Mouse (Mus musculus): ENCODE measurements at regions not wholly inside any gene's neighbourhood (a gene's known extent, or its start where the extent isn't known, plus 50 kb on each side); places are given as distances from the start of the nearest gene placed in this dataset.
A peak's percentile ranks its signal among the peaks of the same experiment; 100 is the strongest.

DNA sequence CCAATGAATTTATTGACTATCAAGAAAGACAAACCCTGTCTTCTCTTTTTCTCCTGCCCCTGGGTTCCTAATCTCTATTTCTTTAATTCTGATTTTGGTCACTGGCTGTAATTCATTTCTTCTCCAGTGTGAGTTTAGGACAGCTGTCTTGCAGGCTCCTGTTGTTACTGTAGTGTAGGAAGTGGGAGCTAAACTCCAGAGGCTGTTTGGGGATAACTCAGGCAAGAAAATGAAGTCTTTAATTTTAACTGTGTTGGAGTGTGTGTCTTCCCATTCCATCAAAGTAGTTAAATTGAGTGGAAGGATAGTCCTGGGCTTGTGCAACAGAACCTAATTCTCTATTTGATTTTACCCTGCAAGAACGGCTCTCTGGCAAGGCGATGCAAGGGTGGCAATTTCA is 381.0 kb downstream of the Igsf11 start:
- DNase-seq: no peak
- intact Hi-C loops (cut with DNase I): loop anchor here (2.0 kb wide), 1 partner anchor 17 kb away; no protein-coding TSS in a partner anchor

DNA sequence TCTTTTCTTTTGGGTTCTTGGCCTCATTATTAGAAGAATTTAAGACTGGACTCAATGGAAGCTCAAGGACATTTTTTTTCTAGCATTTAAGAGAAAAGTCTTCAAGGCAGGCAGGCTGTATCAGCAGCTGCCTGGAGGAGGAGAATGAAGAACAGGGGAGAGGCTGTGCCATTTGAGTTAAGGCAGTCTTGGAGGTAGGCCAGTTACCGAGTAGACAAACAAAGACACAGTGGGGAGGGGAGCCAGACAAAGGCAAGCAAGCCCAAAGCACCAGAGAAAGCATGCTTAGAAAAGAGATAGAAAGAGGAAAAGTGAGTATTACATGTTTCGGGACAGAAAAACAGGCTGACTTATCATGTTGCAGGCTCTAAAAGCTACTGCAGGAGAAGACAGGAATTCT is 392.0 kb downstream of the Igsf11 start:
- intact Hi-C loops (cut with DNase I): no loop called here
- DNase-seq: no peak

DNA sequence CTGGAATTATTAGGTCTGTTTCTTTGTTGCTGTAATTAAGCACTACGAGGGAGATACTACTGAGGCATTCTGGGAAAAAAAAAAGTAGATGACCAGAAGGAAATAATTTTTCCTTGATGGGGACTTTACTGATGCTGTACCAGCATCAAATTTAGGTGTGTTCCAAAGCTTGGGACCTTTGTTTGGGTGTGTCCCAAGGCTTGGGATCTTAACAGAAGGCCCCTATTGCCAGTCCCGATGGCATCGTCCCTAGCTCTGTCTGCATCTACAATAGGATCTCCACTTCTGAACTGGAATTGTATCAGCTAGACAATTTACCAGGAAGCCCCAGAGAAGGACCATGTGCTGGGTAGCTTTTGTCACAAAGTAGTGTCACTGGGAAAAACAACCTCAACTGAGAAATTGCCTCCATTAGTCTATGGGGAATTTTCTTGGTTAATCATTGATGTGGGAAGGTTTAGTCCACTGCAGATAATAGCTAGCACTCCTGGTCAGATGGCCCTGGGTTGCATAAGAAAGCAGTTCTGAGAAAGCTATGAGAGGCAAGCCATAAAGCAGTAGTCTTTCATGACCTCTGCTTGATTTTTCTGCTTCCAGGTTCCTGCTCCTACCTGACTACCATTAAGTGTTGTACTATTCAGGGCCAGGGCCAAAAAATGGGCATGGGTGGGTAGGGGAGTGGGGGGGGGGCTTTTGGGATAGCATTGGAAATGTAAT is 392.7 kb downstream of the Igsf11 start:
- no peak for DNase-seq
- intact Hi-C loops (cut with DNase I): no loop called here

DNA sequence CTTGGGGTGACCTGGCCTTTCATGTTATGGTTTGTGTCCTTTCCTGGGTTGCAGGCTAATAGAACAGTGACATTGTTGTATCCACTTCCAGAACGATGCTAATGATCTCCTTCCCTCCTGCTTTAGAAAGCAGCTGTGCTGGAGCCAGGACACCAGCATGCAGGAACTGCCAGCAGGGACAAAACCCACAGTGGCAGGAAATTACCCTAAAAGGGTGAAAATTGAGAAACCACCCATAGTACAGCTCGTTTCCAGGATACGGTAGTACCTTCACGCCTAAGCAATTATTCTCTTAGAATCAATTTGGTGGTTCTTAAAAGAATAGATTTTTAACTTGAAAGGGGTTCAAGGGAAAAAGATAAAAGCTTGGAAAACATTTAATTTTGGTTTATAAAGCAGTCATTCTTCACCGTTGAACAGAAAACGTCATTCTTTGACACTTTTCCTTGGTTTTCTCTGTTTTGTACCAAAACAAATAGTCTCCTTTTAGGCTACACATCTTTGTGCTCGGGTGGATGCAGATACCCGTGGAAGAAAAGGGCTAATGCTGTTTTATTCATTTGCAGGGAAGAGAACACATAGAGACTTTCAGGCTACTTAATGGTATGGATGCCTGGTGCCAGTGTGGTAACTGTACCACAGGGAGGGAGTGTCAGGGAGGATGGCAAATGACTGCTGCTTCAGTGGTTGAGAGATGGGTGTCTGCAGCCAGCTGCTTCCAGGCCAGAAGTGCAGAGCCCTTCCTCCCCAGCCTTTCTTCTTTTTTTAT is 394.5 kb downstream of the Igsf11 start:
- intact Hi-C loops (cut with DNase I): no loop called here
- no peak for DNase-seq

- no peak for DNase-seq
- intact Hi-C loops (cut with DNase I): no loop called here
Measured at GRCm38 (mm10) chr16:39298856-39299255, 406.4 kb downstream of the Igsf11 start.

DNA sequence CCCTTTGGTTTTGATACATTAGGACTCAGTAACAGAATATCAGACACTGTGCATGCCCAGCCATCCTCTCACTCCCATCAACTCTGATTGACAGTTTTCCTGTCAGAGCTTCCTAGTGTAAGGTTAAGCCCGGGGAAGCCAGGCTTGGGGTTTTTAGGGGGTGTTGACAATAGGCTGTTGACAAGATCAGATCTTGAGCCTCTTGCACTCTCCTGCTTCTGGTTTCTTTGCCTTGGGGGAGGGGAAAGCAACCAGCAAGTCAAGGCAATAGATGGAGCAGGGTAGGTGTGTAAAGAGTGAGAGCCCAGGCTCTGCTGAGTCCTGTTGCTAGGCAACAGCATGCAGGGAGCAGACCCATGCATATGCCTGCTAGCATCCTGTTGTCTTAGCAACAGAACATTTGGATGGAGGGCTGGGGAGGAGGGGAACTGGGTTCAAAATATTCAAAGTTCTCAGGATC is 410.5 kb downstream of the Igsf11 start:
- peak; percentile 27 for DNase-seq
- intact Hi-C loops (cut with DNase I): loop anchor here (10.0 kb wide), 1 partner anchor 188 kb away; no protein-coding TSS in a partner anchor

DNA sequence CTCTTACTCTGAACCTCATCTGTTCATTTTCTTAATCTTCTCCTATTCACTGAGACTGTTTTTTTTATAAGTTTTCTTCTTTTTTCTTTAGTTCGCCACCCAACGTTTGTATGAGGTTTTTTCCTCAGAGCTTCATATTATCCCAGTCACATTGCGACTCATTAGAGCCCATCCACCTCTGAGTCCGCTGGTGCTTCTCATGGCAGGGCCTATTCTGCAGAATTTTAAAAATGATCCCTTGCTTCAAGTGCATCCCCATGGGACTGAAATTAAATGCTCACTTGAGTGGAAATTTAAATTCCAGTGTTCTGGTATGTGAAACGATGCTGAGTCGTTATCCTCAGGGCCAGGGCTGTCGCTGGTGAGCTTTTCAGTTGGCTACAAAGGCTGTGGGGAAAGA is 410.9 kb downstream of the Igsf11 start:
- intact Hi-C loops (cut with DNase I): loop anchor here (10.0 kb wide), 1 partner anchor 189 kb away; no protein-coding TSS in a partner anchor
- no peak for DNase-seq

GRCm38 (mm10) chr16:39307951-39308350 is 415.5 kb downstream of the Igsf11 start:
- intact Hi-C loops (cut with DNase I): loop anchor here (10.0 kb wide), 1 partner anchor 193 kb away; no protein-coding TSS in a partner anchor

GRCm38 (mm10) chr16:39316752-39317594 is 424.5 kb downstream of the Igsf11 start:
- intact Hi-C loops (cut with DNase I): loop anchor here (10.0 kb wide), 1 partner anchor 1648 kb away; no protein-coding TSS in a partner anchor

More at GRCm38 (mm10) chr16:39307951-39308350, 415.5 kb downstream of the Igsf11 start:
- DNase-seq: no peak

GRCm38 (mm10) chr16:39325627-39326026 is 433.2 kb downstream of the Igsf11 start:
- intact Hi-C loops (cut with DNase I): no loop called here
- DNase-seq: no peak

More at GRCm38 (mm10) chr16:39316752-39317594, 424.5 kb downstream of the Igsf11 start:
- DNase-seq: peak; percentile 92

DNA sequence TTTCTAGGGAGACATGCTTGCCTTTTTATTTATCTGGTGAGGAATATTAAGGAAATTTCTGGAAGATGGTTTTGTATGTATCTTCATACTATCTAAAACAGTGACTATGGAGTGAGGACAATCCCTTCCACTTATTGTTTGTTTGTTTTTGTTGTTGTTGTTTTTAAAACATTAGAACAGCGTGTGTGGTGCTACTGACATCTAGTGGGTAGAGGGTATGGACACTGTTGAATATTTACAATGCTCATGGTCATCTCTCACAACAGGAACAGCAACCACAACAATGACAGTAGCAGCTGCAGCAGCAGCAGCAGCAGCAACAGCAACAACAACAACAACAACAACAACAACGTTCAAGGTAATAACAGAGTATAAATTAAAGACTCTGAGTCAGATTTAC is 471.2 kb downstream of the Igsf11 start:
- DNase-seq: no peak
- intact Hi-C loops (cut with DNase I): no loop called here

GRCm38 (mm10) chr16:39368276-39368675 is 475.8 kb downstream of the Igsf11 start:
- DNase-seq: peak; percentile 17
- intact Hi-C loops (cut with DNase I): no loop called here

- no peak for DNase-seq
- intact Hi-C loops (cut with DNase I): no loop called here
Measured at GRCm38 (mm10) chr16:39374616-39375015, 482.1 kb downstream of the Igsf11 start.

GRCm38 (mm10) chr16:39379959-39380358 is 487.5 kb downstream of the Igsf11 start:
- intact Hi-C loops (cut with DNase I): no loop called here
- no peak for DNase-seq

DNA sequence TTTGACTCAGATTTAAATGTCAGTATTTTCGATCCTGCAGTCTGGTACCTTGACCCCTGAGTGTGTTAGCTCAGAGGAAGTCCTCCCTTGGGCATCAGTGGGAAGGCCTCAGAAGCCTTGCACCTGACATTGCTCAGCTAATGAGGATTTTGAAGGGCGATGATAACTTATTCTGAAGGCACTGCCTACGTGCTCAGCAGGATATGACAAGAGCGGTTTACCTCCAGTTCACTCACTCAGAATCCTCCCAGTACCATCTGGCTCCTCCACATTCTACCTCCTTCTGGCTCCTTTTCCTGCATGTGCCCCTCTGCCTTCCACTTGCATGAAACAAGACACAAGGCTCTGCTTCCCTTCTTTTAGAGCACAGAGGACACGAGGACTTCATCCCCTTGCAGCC is 497.5 kb downstream of the Igsf11 start:
- peak; percentile 60 for DNase-seq
- intact Hi-C loops (cut with DNase I): no loop called here

GRCm38 (mm10) chr16:39390626-39391025 is 498.2 kb downstream of the Igsf11 start:
- intact Hi-C loops (cut with DNase I): no loop called here
- DNase-seq: no peak

- DNase-seq: peak; percentile 43
- intact Hi-C loops (cut with DNase I): no loop called here
Measured at GRCm38 (mm10) chr16:39402101-39402749, 509.8 kb downstream of the Igsf11 start.

- intact Hi-C loops (cut with DNase I): no loop called here
- DNase-seq: no peak
Measured at GRCm38 (mm10) chr16:39431581-39431980, 539.1 kb downstream of the Igsf11 start.

DNA sequence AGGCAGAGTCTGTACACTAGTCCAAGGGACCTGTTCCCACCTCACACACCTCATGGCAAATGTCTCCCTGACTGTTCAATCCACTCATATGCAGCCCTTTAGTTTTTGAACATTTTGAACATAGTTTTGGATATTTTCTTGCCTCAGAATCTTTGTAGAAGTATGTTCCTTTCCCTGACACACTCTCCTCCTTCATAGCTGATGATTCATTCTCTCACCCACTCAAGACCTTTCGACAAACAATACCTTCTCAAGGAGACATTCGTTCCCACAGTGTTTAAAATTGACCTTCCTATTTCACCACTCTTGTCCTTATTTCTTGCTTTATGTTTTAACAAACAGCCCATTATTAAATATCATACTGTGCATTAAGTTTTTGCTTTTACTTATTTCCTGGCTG is 538.4 kb upstream of the Lsamp start:
- DNase-seq: no peak
- intact Hi-C loops (cut with DNase I): no loop called here
